Mouse (Mus musculus): ENCODE measurements at regions not wholly inside any gene's neighbourhood (a gene's known extent, or its start where the extent isn't known, plus 50 kb on each side); places are given as distances from the start of the nearest gene placed in this dataset.

- TF ChIP-seq CTCF (IDR thresholded peaks at IDR 0.05; ENCODE audit: low read depth) (no peak), EP300 (IDR thresholded peaks at IDR 0.05; ENCODE audit: low read depth) (no peak)
Measured at GRCm38 (mm10) chr2:114275536-114275935, 74.3 kb upstream of the Zfp770 start.

Data from liver, postnatal 0 days (tissue).